Mouse (Mus musculus) 3T3-L1 (cell line): ENCODE results near the gene Mpv17l.
"Not testable (repeated sequence)": the region's sequence is repeated elsewhere in the genome, so short reads cannot be mapped to it uniquely, and the experiment has no call there.

Source experiments
- DNase-seq: peaks from one replicate; pipeline ENCODE4 v3.0.0-alpha.2; 2015; ENCODE audit warnings: low read depth, low spot score

Gene Mpv17l

GRCm38 (mm10) chr16:13902888-13903483, at the start of gene Mpv17l, which contains the start of gene Pdxdc1:
Gene Mpv17l (plus strand): TSS chr16:13903161.
Gene Pdxdc1 (minus strand): TSS chr16:13903131.
- DNase-seq = peak; percentile 97

- no peak for DNase-seq
These were observed 49.1 kb upstream of the Mpv17l start for GRCm38 (mm10) chr16:13853886-13854285.

- no peak for DNase-seq
These were observed 36.9 kb upstream of the Mpv17l start for GRCm38 (mm10) chr16:13866076-13866475.

- DNase-seq = no peak
These were observed 36.3 kb upstream of the Mpv17l start for GRCm38 (mm10) chr16:13866616-13867015.

GRCm38 (mm10) chr16:13867406-13867805, 35.6 kb upstream of the Mpv17l start:
- not testable (repeated sequence) for DNase-seq

- no peak for DNase-seq
These were observed 34.9 kb upstream of the Mpv17l start for GRCm38 (mm10) chr16:13867910-13868514.

GRCm38 (mm10) chr16:13875483-13875882, 27.5 kb upstream of the Mpv17l start:
- peak; percentile 57 for DNase-seq

- no peak for DNase-seq
These were observed 19.7 kb upstream of the Mpv17l start for GRCm38 (mm10) chr16:13883094-13883774.

- no peak for DNase-seq
These were observed 12.5 kb upstream of the Mpv17l start for GRCm38 (mm10) chr16:13890449-13890848.

GRCm38 (mm10) chr16:13892850-13893249, 10.1 kb upstream of the Mpv17l start:
- no peak for DNase-seq

GRCm38 (mm10) chr16:13894097-13894496, 8.9 kb upstream of the Mpv17l start:
- no peak for DNase-seq

- DNase-seq = no peak
These were observed 7.2 kb upstream of the Mpv17l start for GRCm38 (mm10) chr16:13895740-13896139.

GRCm38 (mm10) chr16:13896357-13896756, 6.6 kb upstream of the Mpv17l start:
- DNase-seq = no peak

- DNase-seq = no peak
These were observed 4.0 kb upstream of the Mpv17l start for GRCm38 (mm10) chr16:13898981-13899380.

- peak; percentile 67 for DNase-seq
These were observed 547 bp upstream of the Mpv17l start for GRCm38 (mm10) chr16:13902397-13902831.

- peak; percentile 97 for DNase-seq
These were observed 527 bp downstream of the Mpv17l start for GRCm38 (mm10) chr16:13903488-13903887.

GRCm38 (mm10) chr16:13907297-13907696, 4.3 kb downstream of the Mpv17l start:
- DNase-seq = no peak

GRCm38 (mm10) chr16:13920093-13920492, 17.1 kb downstream of the Mpv17l start:
- no peak for DNase-seq

- peak; percentile 28 for DNase-seq
These were observed 18.1 kb downstream of the Mpv17l start for GRCm38 (mm10) chr16:13921063-13921462.

GRCm38 (mm10) chr16:13921781-13922180, 18.8 kb downstream of the Mpv17l start:
- no peak for DNase-seq

- not testable (repeated sequence) for DNase-seq
These were observed 19.5 kb downstream of the Mpv17l start for GRCm38 (mm10) chr16:13922499-13922898.

- not testable (repeated sequence) for DNase-seq
These were observed 20.0 kb downstream of the Mpv17l start for GRCm38 (mm10) chr16:13922966-13923365.
